Mouse (Mus musculus) embryonic fibroblast, embryonic 13.5 days (primary cell): ENCODE measurements around the gene AC192777.2.
"Not testable (repeated sequence)": the region's sequence is repeated elsewhere in the genome, so short reads cannot be mapped to it uniquely, and the experiment has no call there.

Source experiments
- CTCF ChIP-seq: IDR thresholded peaks from 2 replicates; pipeline ENCODE4 v1.5.1; 2011; ENCODE audit warnings: mild to moderate bottlenecking, control low read depth, low read length, moderate library complexity, borderline replicate concordance; ENCODE audit not compliant: insufficient read depth
- POLR2A ChIP-seq: IDR thresholded peaks from 2 replicates; pipeline ENCODE4 v1.6.1; 2011; ENCODE audit warnings: low read depth, mild to moderate bottlenecking, control low read depth, low read length, moderate library complexity

DNA sequence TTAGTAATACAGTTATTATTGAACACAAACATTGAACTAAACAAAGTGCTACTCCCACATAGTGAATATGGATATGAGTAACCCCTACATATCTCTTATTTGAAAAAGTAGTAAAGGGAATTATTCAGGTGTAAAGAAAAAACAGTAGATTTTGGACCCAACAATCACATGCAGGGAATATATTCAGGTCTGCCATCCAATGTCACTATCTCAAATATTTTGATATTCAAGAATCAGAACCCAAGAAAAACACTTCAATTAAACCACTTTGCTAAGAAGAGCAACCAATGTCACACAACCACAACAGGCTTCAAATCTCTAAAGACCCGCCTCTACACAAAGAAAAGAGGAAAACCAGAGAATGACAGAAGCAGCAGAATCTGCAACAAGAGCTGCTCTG lies at the start of gene AC192777.2:
- not testable (repeated sequence) for TF ChIP-seq POLR2A, CTCF
